Mouse (Mus musculus): ENCODE measurements around the gene Wdr54. TPM values are rescaled to one million over a fixed set of nuclear protein-coding genes. Genes with fewer than 3 reads are reported as not detected.
A peak's percentile ranks its signal among the peaks of the same experiment; 100 is the strongest.

Gene Wdr54
- polyA plus RNA-seq, 1 experiment from 2014 or later: 14.6 TPM

- H3K4me1 ChIP-seq: peaks cover 53% of the 10 kb centered on the region
- H3K36me3 ChIP-seq: peaks cover 7% of the 10 kb centered on the region
- WGBS: 2% methylated on average over 37 of the region's 37 CpGs
- no peaks in the 10 kb centered on the region for H3K9me3 ChIP-seq (replicated peaks)
- peaks cover 17% of the 10 kb centered on the region for H3K27me3 ChIP-seq (ENCODE audit: low read depth, poor library complexity, severe bottlenecking)
- DNase-seq (ENCODE audit: low spot score): peak; percentile 29
- peak overlapping the region; percentile 74 for H3K4me3 ChIP-seq
- peak overlapping the region; percentile 100 for H3K27ac ChIP-seq (replicated peaks)
Observed at GRCm38 (mm10) chr6:83135571-83136161, 20.5 kb downstream of the Wdr54 start.

GRCm38 (mm10) chr6:83134951-83135513, 21.2 kb downstream of the Wdr54 start, which contains the start of gene Rtkn:
Gene Rtkn, plus strand, starts transcription at chr6:83135463.
- no peaks in the 10 kb centered on the region for H3K9me3 ChIP-seq (replicated peaks)
- 60% methylated on average over 7 of the region's 7 CpGs for WGBS
- peak within 1 kb of the TSS; percentile 100 for H3K27ac ChIP-seq (replicated peaks)
- no peak for DNase-seq (ENCODE audit: low spot score)
- peak within 1 kb of the TSS; percentile 74 for H3K4me3 ChIP-seq
- H3K36me3 ChIP-seq: peaks cover 6% of the 10 kb centered on the region
- H3K27me3 ChIP-seq (ENCODE audit: low read depth, poor library complexity, severe bottlenecking): peaks cover 17% of the 10 kb centered on the region
- peaks cover 52% of the 10 kb centered on the region for H3K4me1 ChIP-seq

GRCm38 (mm10) chr6:83134226-83134625, 22.0 kb downstream of the Wdr54 start:
- Histone ChIP-seq H3K4me3 (no peak overlapping the region), H3K27me3 (ENCODE audit: low read depth, poor library complexity, severe bottlenecking) (peaks cover 17% of the 10 kb centered on the region), H3K36me3 (no peaks in the 10 kb centered on the region), H3K4me1 (peaks cover 43% of the 10 kb centered on the region), H3K9me3 (replicated peaks) (no peaks in the 10 kb centered on the region), H3K27ac (replicated peaks) (no peak overlapping the region)
- no peak for DNase-seq (ENCODE audit: low spot score)
- WGBS: 68% methylated on average over 3 of the region's 3 CpGs

- H3K36me3 ChIP-seq: no peaks in the 10 kb centered on the region
- DNase-seq (ENCODE audit: low spot score): no peak
- H3K4me1 ChIP-seq: peaks cover 26% of the 10 kb centered on the region
- H3K4me3 ChIP-seq: no peak overlapping the region
- 87% methylated on average over 9 of the region's 9 CpGs for WGBS
- H3K9me3 ChIP-seq (replicated peaks): no peaks in the 10 kb centered on the region
- peaks cover 17% of the 10 kb centered on the region for H3K27me3 ChIP-seq (ENCODE audit: low read depth, poor library complexity, severe bottlenecking)
- no peak overlapping the region for H3K27ac ChIP-seq (replicated peaks)
Observed at GRCm38 (mm10) chr6:83132176-83132919, 23.8 kb downstream of the Wdr54 start.

- peaks cover 17% of the 10 kb centered on the region for H3K27me3 ChIP-seq (ENCODE audit: low read depth, poor library complexity, severe bottlenecking)
- H3K36me3 ChIP-seq: no peaks in the 10 kb centered on the region
- H3K4me3 ChIP-seq: no peak overlapping the region
- no peak for DNase-seq (ENCODE audit: low spot score)
- H3K27ac ChIP-seq (replicated peaks): no peak overlapping the region
- H3K9me3 ChIP-seq (replicated peaks): no peaks in the 10 kb centered on the region
- 82% methylated on average over 6 of the region's 6 CpGs for WGBS
- peaks cover 18% of the 10 kb centered on the region for H3K4me1 ChIP-seq
Observed at GRCm38 (mm10) chr6:83131469-83132034, 24.6 kb downstream of the Wdr54 start.

GRCm38 (mm10) chr6:83127419-83127818, 28.8 kb downstream of the Wdr54 start:
- peaks cover 29% of the 10 kb centered on the region for H3K4me1 ChIP-seq
- no peaks in the 10 kb centered on the region for H3K27me3 ChIP-seq (ENCODE audit: low read depth, poor library complexity, severe bottlenecking)
- no peaks in the 10 kb centered on the region for H3K9me3 ChIP-seq (replicated peaks)
- no peak overlapping the region for H3K4me3 ChIP-seq
- no peak for DNase-seq (ENCODE audit: low spot score)
- H3K36me3 ChIP-seq: peaks cover 12% of the 10 kb centered on the region; the same call in 1 of the 2 replicates
- 94% methylated on average over 5 of the region's 5 CpGs for WGBS
- no peak overlapping the region for H3K27ac ChIP-seq (replicated peaks)

GRCm38 (mm10) chr6:83125331-83125730, 30.9 kb downstream of the Wdr54 start, which contains the start of gene Ino80b:
Gene Ino80b, minus strand, starts transcription at chr6:83125431.
- peaks cover 12% of the 10 kb centered on the region; the same call in 1 of the 2 replicates for H3K36me3 ChIP-seq
- WGBS: 31% methylated on average over 5 of the region's 5 CpGs
- no peak for DNase-seq (ENCODE audit: low spot score)
- H3K4me3 ChIP-seq: peak within 1 kb of the TSS; percentile 89
- no peaks in the 10 kb centered on the region for H3K27me3 ChIP-seq (ENCODE audit: low read depth, poor library complexity, severe bottlenecking)
- peak within 1 kb of the TSS; percentile 93 for H3K27ac ChIP-seq (replicated peaks)
- H3K4me1 ChIP-seq: peaks cover 42% of the 10 kb centered on the region
- H3K9me3 ChIP-seq (replicated peaks): no peaks in the 10 kb centered on the region

- H3K4me3 ChIP-seq: peak overlapping the region; percentile 89
- H3K4me1 ChIP-seq: peaks cover 47% of the 10 kb centered on the region
- under 1% methylated on average over 30 of the region's 30 CpGs for WGBS
- peak overlapping the region; percentile 93 for H3K27ac ChIP-seq (replicated peaks)
- no peaks in the 10 kb centered on the region for H3K27me3 ChIP-seq (ENCODE audit: low read depth, poor library complexity, severe bottlenecking)
- H3K9me3 ChIP-seq (replicated peaks): no peaks in the 10 kb centered on the region
- DNase-seq (ENCODE audit: low spot score): peak; percentile 92
- H3K36me3 ChIP-seq: peaks cover 12% of the 10 kb centered on the region
Observed at GRCm38 (mm10) chr6:83124851-83125312, 31.3 kb downstream of the Wdr54 start.

- Histone ChIP-seq H3K4me1 (peaks cover 58% of the 10 kb centered on the region), H3K27me3 (ENCODE audit: low read depth, poor library complexity, severe bottlenecking) (no peaks in the 10 kb centered on the region), H3K36me3 (peaks cover 31% of the 10 kb centered on the region), H3K9me3 (replicated peaks) (no peaks in the 10 kb centered on the region), H3K4me3 (peak overlapping the region; percentile 89), H3K27ac (replicated peaks) (peak overlapping the region; percentile 99; the same call in 1 of the 2 replicates)
- 88% methylated on average over 5 of the region's 5 CpGs for WGBS
- DNase-seq (ENCODE audit: low spot score): no peak
Observed at GRCm38 (mm10) chr6:83122961-83123360, 33.2 kb downstream of the Wdr54 start.

- H3K9me3 ChIP-seq (replicated peaks): no peaks in the 10 kb centered on the region
- peaks cover 40% of the 10 kb centered on the region for H3K36me3 ChIP-seq
- H3K27me3 ChIP-seq (ENCODE audit: low read depth, poor library complexity, severe bottlenecking): no peaks in the 10 kb centered on the region
- 2% methylated on average over 46 of the region's 52 CpGs for WGBS
- no peak for DNase-seq (ENCODE audit: low spot score)
- peak overlapping the region; percentile 89 for H3K4me3 ChIP-seq
- H3K4me1 ChIP-seq: peaks cover 66% of the 10 kb centered on the region
- H3K27ac ChIP-seq (replicated peaks): peak overlapping the region; percentile 99
Observed at GRCm38 (mm10) chr6:83121863-83122710, 34.1 kb downstream of the Wdr54 start.

GRCm38 (mm10) chr6:83120930-83121862, 35.0 kb downstream of the Wdr54 start, which contains the start of gene Wbp1:
Gene Wbp1, minus strand, starts transcription at chr6:83121559.
- DNase-seq (ENCODE audit: low spot score): peak; percentile 96
- no peaks in the 10 kb centered on the region for H3K27me3 ChIP-seq (ENCODE audit: low read depth, poor library complexity, severe bottlenecking)
- no peaks in the 10 kb centered on the region for H3K9me3 ChIP-seq (replicated peaks)
- WGBS: under 1% methylated on average over 38 of the region's 38 CpGs
- peak within 1 kb of the TSS; percentile 89 for H3K4me3 ChIP-seq
- peak within 1 kb of the TSS; percentile 99 for H3K27ac ChIP-seq (replicated peaks)
- peaks cover 46% of the 10 kb centered on the region for H3K36me3 ChIP-seq
- H3K4me1 ChIP-seq: peaks cover 75% of the 10 kb centered on the region

Data from midbrain, embryonic 10.5 days (tissue).